Mouse (Mus musculus) MEL (cell line): ENCODE data around the gene Ttc25. TPM values are rescaled to one million over a fixed set of nuclear protein-coding genes. Genes with fewer than 3 reads are reported as not detected.

Experiments used
- DNase-seq: peaks from one replicate; pipeline ENCODE4 v3.0.0; 2011; ENCODE audit warnings: low read depth, low spot score
- H3K27ac ChIP-seq: 2 replicates; pipeline ENCODE4 v1.5.1; 2012; ENCODE audit warnings: low read depth, mild to moderate bottlenecking, control low read depth, low read length, moderate library complexity; ENCODE audit not compliant: control insufficient read depth
- H3K27me3 ChIP-seq, 2 experiments: fragments of 150-350 bp in 1 of 2; sonication (generic) in 1 of 2; 2 replicates each; pipeline ENCODE4 v1.6.1; 2012; ENCODE audit warnings: low read length in 2 of 2, mild to moderate bottlenecking in 2 of 2, improper control_type of control experiment in 1 of 2, moderate library complexity in 1 of 2; ENCODE audit not compliant: insufficient read depth in 2 of 2, control insufficient read depth in 1 of 2
- H3K36me3 ChIP-seq, 2 experiments: 2 replicates each; pipeline ENCODE4 v1.6.1; 2012 to 2014; ENCODE audit warnings: low read length in 2 of 2, improper control_type of control experiment in 1 of 2, inconsistent platforms in 1 of 2, mild to moderate bottlenecking in 1 of 2; ENCODE audit not compliant: insufficient read depth in 2 of 2, control insufficient read depth in 1 of 2
- H3K4me1 ChIP-seq, 2 experiments: fragments of 150-350 bp in 1 of 2; sonication (generic) in 1 of 2; 2 replicates each; pipeline ENCODE4 v1.6.1; 2012; ENCODE audit warnings: low read length in 2 of 2, improper control_type of control experiment in 1 of 2, mild to moderate bottlenecking in 1 of 2; ENCODE audit not compliant: insufficient read depth in 2 of 2, control insufficient read depth in 1 of 2
- H3K4me3 ChIP-seq, 2 experiments: fragments of 150-350 bp in 1 of 2; sonication (generic) in 1 of 2; 2 replicates each; pipeline ENCODE4 v1.5.1; 2012; ENCODE audit warnings: low read depth in 2 of 2, low read length in 2 of 2, mild to moderate bottlenecking in 2 of 2, moderate library complexity in 2 of 2, control low read depth in 1 of 2, improper control_type of control experiment in 1 of 2; ENCODE audit not compliant: control insufficient read depth in 1 of 2, insufficient read depth in 1 of 2
- H3K79me2 ChIP-seq: 2 replicates; pipeline ENCODE4 v1.6.1; 2012; ENCODE audit warnings: mild to moderate bottlenecking, low read length, moderate library complexity; ENCODE audit not compliant: control insufficient read depth, poor library complexity, insufficient read depth
- H3K9ac ChIP-seq: 2 replicates; pipeline ENCODE4 v1.6.1; 2012; ENCODE audit warnings: low read depth, mild to moderate bottlenecking, control low read depth, low read length, moderate library complexity; ENCODE audit not compliant: control insufficient read depth, poor library complexity, severe bottlenecking
- H3K9me3 ChIP-seq: fragments of 150-350 bp; sonication (generic); replicated peaks from 2 replicates; pipeline ENCODE4 v1.6.1; 2012; ENCODE audit warnings: mild to moderate bottlenecking, low read length, improper control_type of control experiment, moderate library complexity; ENCODE audit not compliant: insufficient read depth
- BHLHE40 ChIP-seq: IDR thresholded peaks from 2 replicates; pipeline ENCODE4 v1.6.1; 2012; ENCODE audit warnings: low read depth, mild to moderate bottlenecking, inconsistent platforms, low read length, improper control_type of control experiment, borderline replicate concordance
- CTCF ChIP-seq, 3 experiments: IDR thresholded peaks in 2 of 3; conservative IDR thresholded peaks in 1 of 3; 2 replicates each; pipeline ENCODE4 v1.5.1; 2011 to 2012; ENCODE audit warnings: low read length in 3 of 3, low read depth in 2 of 3, mild to moderate bottlenecking in 2 of 3, improper control_type of control experiment in 1 of 3, inconsistent platforms in 1 of 3, mixed read lengths in 1 of 3, moderate library complexity in 1 of 3; ENCODE audit not compliant: control insufficient read depth in 1 of 3, insufficient read depth in 1 of 3, poor library complexity in 1 of 3, severe bottlenecking in 1 of 3
- E2F4 ChIP-seq: IDR thresholded peaks from 2 replicates; pipeline ENCODE4 v1.6.1; 2011; ENCODE audit warnings: low read depth, low read length, improper control_type of control experiment, borderline replicate concordance
- ELF1 ChIP-seq: IDR thresholded peaks from 2 replicates; pipeline ENCODE4 v1.6.1; 2014; ENCODE audit warnings: low read depth, mild to moderate bottlenecking, inconsistent platforms, low read length, improper control_type of control experiment, moderate library complexity
- ETS1 ChIP-seq: IDR thresholded peaks from 2 replicates; pipeline ENCODE4 v1.6.1; 2012; ENCODE audit warnings: low read depth, mild to moderate bottlenecking, inconsistent platforms, low read length, improper control_type of control experiment, moderate library complexity
- GABPA ChIP-seq: IDR thresholded peaks from 2 replicates; pipeline ENCODE4 v1.6.1; 2012; ENCODE audit warnings: low read depth, mild to moderate bottlenecking, inconsistent platforms, low read length, improper control_type of control experiment, moderate library complexity
- GATA1 ChIP-seq: IDR thresholded peaks from 2 replicates; pipeline ENCODE4 v1.6.1; 2011; ENCODE audit warnings: low read depth, low read length, improper control_type of control experiment
- JUND ChIP-seq: IDR thresholded peaks from 2 replicates; pipeline ENCODE4 v1.6.1; 2011; ENCODE audit warnings: low read depth, mild to moderate bottlenecking, improper control_type of control experiment, low read length
- KAT2A ChIP-seq: conservative IDR thresholded peaks from 2 replicates; pipeline ENCODE4 v1.6.1; 2012; ENCODE audit warnings: low read depth, low read length, improper control_type of control experiment, inconsistent platforms
- MAZ ChIP-seq: IDR thresholded peaks from 2 replicates; pipeline ENCODE4 v1.6.1; 2012; ENCODE audit warnings: low read depth, mild to moderate bottlenecking, inconsistent platforms, low read length, improper control_type of control experiment
- MXI1 ChIP-seq: IDR thresholded peaks from 2 replicates; pipeline ENCODE4 v1.6.1; 2011; ENCODE audit warnings: mild to moderate bottlenecking, low read depth, low read length, improper control_type of control experiment
- MYC ChIP-seq: IDR thresholded peaks from 2 replicates; pipeline ENCODE4 v1.6.1; 2011; ENCODE audit warnings: low read depth, mild to moderate bottlenecking, low read length, improper control_type of control experiment, moderate library complexity
- NELFE ChIP-seq: IDR thresholded peaks from 2 replicates; pipeline ENCODE4 v1.6.1; 2011; ENCODE audit warnings: low read depth, low read length, improper control_type of control experiment
- NRF1 ChIP-seq: IDR thresholded peaks from 2 replicates; pipeline ENCODE4 v1.6.1; 2014; ENCODE audit warnings: low read depth, mild to moderate bottlenecking, inconsistent platforms, low read length, improper control_type of control experiment, moderate library complexity; ENCODE audit not compliant: poor library complexity, insufficient read depth, severe bottlenecking
- POLR2AphosphoS5 ChIP-seq: IDR thresholded peaks from 2 replicates; pipeline ENCODE4 v1.6.1; 2012; ENCODE audit warnings: low read depth, borderline replicate concordance, mild to moderate bottlenecking, inconsistent platforms, low read length, moderate library complexity, mixed read lengths
- RAD21 ChIP-seq: IDR thresholded peaks from 2 replicates; pipeline ENCODE4 v1.6.1; 2011; ENCODE audit warnings: mild to moderate bottlenecking, low read depth, low read length, improper control_type of control experiment
- RCOR1 ChIP-seq: IDR thresholded peaks from 2 replicates; pipeline ENCODE4 v1.6.1; 2012; ENCODE audit warnings: low read depth, mild to moderate bottlenecking, inconsistent platforms, low read length, improper control_type of control experiment
- TAL1 ChIP-seq: IDR thresholded peaks from 2 replicates; pipeline ENCODE4 v1.6.1; 2012; ENCODE audit warnings: mild to moderate bottlenecking, inconsistent platforms, low read length, moderate library complexity, mixed read lengths
- TCF12 ChIP-seq: IDR thresholded peaks from 2 replicates; pipeline ENCODE4 v1.6.1; 2014; ENCODE audit warnings: low read depth, mild to moderate bottlenecking, inconsistent platforms, low read length, improper control_type of control experiment, moderate library complexity
- USF1 ChIP-seq: IDR thresholded peaks from 2 replicates; pipeline ENCODE4 v1.6.1; 2014; ENCODE audit warnings: low read depth, mild to moderate bottlenecking, inconsistent platforms, low read length, improper control_type of control experiment, moderate library complexity
- ZC3H11A ChIP-seq: IDR thresholded peaks from 2 replicates; pipeline ENCODE4 v1.6.1; 2012; ENCODE audit warnings: low read depth, mild to moderate bottlenecking, inconsistent platforms, low read length, improper control_type of control experiment
- ZKSCAN1 ChIP-seq: IDR thresholded peaks from 2 replicates; pipeline ENCODE4 v1.6.1; 2012; ENCODE audit warnings: low read depth, mild to moderate bottlenecking, inconsistent platforms, low read length, improper control_type of control experiment, moderate library complexity
- ZMIZ1 ChIP-seq: IDR thresholded peaks from 2 replicates; pipeline ENCODE4 v1.6.1; 2012; ENCODE audit warnings: low read depth, mild to moderate bottlenecking, inconsistent platforms, low read length, improper control_type of control experiment, moderate library complexity
- ZNF384 ChIP-seq: IDR thresholded peaks from 2 replicates; pipeline ENCODE4 v1.6.1; 2012; ENCODE audit warnings: low read depth, mild to moderate bottlenecking, inconsistent platforms, low read length, improper control_type of control experiment
- polyA plus RNA-seq, 2 experiments: library from polyadenylated mRNA; stranded (reverse) in 1 of 2; unstranded in 1 of 2; fragments of >175 nt in 1 of 2; fragments of >200 nt in 1 of 2; gene quantifications; 2 replicates each; pipeline versions ENCODE4 v1.2.1 to v1.2.4; 2012; ENCODE audit warnings: low replicate concordance in 2 of 2, low read depth in 1 of 2; ENCODE audit not compliant: insufficient read length in 2 of 2, insufficient read depth in 1 of 2, missing spikeins in 1 of 2
- total RNA-seq: library from RNA; depleted of rRNA; stranded (reverse); fragments of 300-350 nt; gene quantifications from 2 replicates; pipeline ENCODE4 v1.2.3, GENCODE M21; 2012

Ttc25 gene
- total and polyA plus RNA-seq, 3 experiments, result 0.46 to 0.92 TPM; not detected in 1

- Histone ChIP-seq H3K27me3 (no peaks in the 10 kb centered on the region), H3K79me2 (peaks cover 14% of the 10 kb centered on the region), H3K9me3 (no peaks in the 10 kb centered on the region), H3K4me3 (no peak overlapping the region), H3K36me3 (peaks cover 12 to 44% of the 10 kb centered on the region in 2 experiments), H3K4me1 (peaks cover 0 to 11% of the 10 kb centered on the region in 2 experiments; a peak in 2 of 4 replicates), H3K27ac (no peak overlapping the region), H3K9ac (no peak overlapping the region)
- TF ChIP-seq GATA1, result no peak
- TF ChIP-seq GABPA, result no peak
- TF ChIP-seq RAD21, result no peak
- TF ChIP-seq TAL1, result no peak
- TF ChIP-seq ZC3H11A, result no peak
- TF ChIP-seq POLR2AphosphoS5, result no peak
- TF ChIP-seq ELF1, result no peak
- TF ChIP-seq ZKSCAN1, result no peak
- TF ChIP-seq ETS1, result no peak
- no peak for TF ChIP-seq JUND
- no peak for TF ChIP-seq MAZ
- no peak for TF ChIP-seq NELFE
- no peak for TF ChIP-seq KAT2A
- no peak for TF ChIP-seq ZMIZ1
- no peak for TF ChIP-seq CTCF (IDR thresholded peaks at IDR 0.05 in 2 of 3, conservative IDR thresholded peaks at IDR 0.05 in 1 of 3; ENCODE audit: control insufficient read depth in 1 of 3, insufficient read depth in 1 of 3, low read depth in 2 of 3, low read length in 3 of 3, poor library complexity in 1 of 3, severe bottlenecking in 1 of 3)
- no peak for TF ChIP-seq TCF12
- no peak for TF ChIP-seq RCOR1
- no peak for DNase-seq
Measured at GRCm38 (mm10) chr11:100520838-100521237, 24.6 kb upstream of the Ttc25 start.

GRCm38 (mm10) chr11:100524358-100524757 is 21.0 kb upstream of the Ttc25 start:
- peaks cover 0 to 22% of the 10 kb centered on the region in 2 experiments; a peak in 3 of 4 replicates for H3K4me1 ChIP-seq
- no peak overlapping the region for H3K27ac ChIP-seq
- TF ChIP-seq ETS1 (no peak), TCF12 (no peak), ZMIZ1 (no peak), ZNF384 (no peak), MAZ (no peak), MXI1 (no peak), E2F4 (no peak), MYC (no peak), NRF1 (no peak), NELFE (no peak), USF1 (no peak), BHLHE40 (no peak)
- TF ChIP-seq, all 39 proteins: peak for 0

More at GRCm38 (mm10) chr11:100524358-100524757, 21.0 kb upstream of the Ttc25 start:
- Histone ChIP-seq H3K9me3 (no peaks in the 10 kb centered on the region), H3K27me3 (no peaks in the 10 kb centered on the region), H3K79me2 (peaks cover 30% of the 10 kb centered on the region), H3K4me3 (no peak overlapping the region), H3K36me3 (peaks cover 23 to 34% of the 10 kb centered on the region in 2 experiments), H3K9ac (no peak overlapping the region)
- no peak for DNase-seq
